Mouse (Mus musculus): ENCODE data around the gene Cdc42bpg.
"Not testable (repeated sequence)": the region's sequence is repeated elsewhere in the genome, so short reads cannot be mapped to it uniquely, and the experiment has no call there.

Gene Cdc42bpg

DNA sequence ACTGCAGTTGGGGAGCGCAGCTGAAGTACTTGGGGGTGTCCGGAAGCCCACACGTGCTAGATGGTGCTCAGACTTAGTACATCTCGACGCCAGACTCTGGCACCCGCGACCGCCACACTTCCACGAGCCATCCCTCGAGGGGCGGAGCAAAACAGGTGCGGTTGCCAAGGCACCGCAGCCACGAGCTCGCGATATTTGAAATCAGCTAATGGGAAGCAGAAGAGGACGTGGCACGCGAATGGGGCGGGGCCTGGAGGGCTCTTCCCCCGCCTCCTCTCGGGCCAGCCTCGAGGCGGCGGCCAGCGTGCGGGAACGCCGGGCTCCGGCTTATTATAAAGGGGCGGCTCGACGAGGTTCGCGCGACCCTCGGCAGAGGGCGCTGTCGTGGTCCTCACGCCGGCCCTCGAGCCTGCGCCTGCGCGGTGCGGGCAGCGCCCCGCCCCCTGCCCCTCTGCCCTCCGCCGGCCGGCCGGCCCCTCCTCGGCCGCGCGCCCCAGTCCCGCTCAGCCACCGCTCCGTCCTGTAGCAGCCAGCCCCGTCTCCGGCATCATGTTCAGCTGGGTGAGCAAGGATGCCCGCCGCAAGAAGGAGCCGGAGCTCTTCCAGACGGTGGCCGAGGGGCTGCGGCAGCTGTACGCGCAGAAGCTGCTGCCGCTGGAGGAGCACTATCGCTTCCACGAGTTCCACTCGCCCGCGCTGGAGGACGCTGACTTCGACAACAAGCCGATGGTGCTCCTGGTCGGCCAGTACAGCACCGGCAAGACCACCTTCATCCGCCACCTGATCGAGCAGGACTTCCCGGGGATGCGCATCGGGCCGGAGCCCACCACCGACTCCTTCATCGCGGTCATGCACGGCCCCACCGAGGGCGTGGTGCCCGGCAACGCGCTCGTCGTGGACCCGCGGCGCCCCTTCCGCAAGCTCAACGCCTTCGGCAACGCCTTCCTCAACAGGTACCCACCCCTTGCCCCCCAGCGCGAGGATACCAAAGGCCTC lies 29.5 kb upstream of the Cdc42bpg start, which contains the start of gene Ehd1:
Gene Ehd1 (plus strand): TSS at position 300 of the 996 bp plus-strand sequence.
- DNase-seq (ENCODE audit: low spot score in 2 of 2): peak; percentile 93 to 97

DNA sequence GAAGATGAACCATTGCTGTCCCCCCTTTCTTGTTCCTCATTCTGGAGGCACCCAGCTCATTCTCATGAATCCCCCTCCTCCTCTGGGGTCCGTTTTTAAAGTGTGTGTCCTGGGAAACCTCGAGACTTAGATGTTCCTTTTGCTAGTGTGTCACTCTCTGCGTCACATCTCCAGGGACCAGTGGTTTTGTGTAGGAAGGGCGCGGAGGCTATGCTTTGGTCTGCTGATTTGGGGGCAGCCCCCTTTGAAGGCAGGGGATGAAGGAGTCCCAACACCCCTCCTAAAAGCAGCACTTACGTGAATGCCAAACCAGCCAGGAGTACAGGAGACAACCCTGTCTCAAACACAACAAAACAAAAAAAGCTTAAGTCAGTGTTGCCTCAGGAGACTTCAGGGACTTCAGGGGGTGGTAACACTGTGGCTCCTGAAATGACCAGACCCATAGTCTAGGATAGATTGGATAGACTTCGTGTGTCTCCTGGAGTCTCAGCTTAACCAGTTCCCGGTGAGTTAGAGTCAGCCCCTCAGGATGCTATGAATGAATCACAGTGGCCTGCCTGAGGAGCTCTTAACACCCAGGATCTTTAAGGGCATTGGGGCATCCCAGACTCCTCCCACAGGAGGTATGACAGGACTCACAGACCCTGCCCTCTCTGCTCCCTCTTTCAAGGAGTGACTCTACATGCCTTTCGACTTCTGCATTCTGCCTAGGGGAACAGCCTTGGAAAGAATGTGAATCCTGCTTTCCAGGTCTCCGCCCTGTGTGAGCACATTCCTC lies 28.4 kb upstream of the Cdc42bpg start:
- DNase-seq (ENCODE audit: low spot score in 2 of 2): peak; percentile 47 to 83

- DNase-seq (ENCODE audit: low spot score in 2 of 2): no peak
These were observed 27.7 kb upstream of the Cdc42bpg start for GRCm38 (mm10) chr19:6278439-6279073.

GRCm38 (mm10) chr19:6279481-6280144 lies 26.6 kb upstream of the Cdc42bpg start:
- no peak for DNase-seq (ENCODE audit: low spot score in 2 of 2)

DNA sequence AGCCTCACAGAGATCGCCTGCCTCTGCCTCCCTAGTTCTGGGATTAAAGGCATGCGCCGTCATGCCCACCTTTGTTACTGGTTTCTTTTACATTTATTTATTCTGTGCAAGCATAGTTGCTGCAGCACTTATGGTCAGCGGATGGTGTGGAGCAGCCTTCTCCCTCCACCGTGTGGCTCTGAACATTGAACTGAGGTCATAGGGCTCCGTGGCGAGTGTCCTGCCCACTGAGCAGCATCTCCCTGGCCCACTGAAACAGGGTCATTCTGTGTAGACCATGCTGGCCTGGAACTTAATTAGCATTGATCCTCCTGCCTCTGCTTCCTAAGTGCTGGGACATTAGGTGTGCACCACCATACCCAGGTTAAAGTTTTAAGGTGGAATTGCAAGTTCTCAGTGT lies 25.7 kb upstream of the Cdc42bpg start:
- DNase-seq (ENCODE audit: low spot score in 2 of 2): no peak

DNA sequence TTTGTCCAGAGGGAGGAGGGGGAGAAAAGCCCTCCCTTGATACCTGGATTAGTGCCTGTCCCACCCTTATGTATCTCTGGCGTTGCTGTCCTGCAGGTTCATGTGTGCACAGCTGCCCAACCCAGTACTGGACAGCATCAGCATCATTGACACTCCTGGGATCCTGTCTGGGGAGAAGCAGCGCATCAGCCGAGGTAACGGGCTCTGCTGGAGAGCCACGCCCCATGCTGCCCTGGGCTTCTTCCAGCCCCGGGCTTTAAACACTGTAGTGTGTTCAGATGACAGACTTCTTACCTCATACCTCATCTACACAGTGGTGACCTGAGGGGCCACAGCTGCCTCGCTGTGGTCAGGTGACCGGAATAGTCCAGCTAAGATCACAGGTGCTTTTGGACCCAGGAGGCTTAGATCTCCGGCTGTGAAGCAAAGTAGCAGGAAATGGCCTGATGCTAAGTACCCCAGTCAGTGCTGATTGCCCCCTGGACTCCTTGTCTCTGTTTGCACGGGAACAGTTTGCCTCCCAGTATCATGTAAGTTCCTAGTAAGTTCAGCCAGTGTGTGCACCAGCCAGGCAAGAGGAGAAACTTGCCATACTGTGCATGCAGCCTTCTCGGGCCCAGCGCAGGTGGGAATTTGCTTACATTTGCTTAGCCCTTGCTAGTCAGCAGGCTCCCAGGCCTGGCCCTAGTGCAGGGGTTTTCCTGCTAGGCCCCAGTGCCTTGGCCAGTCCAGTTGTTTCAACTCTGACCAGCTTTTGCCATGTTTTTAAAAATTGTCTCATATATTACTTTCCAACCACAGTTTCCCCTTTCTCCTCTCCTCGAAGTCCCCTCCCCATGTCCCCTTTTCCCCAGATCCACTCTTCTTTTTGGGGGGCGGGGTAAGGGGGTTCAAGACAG lies 24.9 kb upstream of the Cdc42bpg start:
- no peak for DNase-seq (ENCODE audit: low spot score in 2 of 2)

DNA sequence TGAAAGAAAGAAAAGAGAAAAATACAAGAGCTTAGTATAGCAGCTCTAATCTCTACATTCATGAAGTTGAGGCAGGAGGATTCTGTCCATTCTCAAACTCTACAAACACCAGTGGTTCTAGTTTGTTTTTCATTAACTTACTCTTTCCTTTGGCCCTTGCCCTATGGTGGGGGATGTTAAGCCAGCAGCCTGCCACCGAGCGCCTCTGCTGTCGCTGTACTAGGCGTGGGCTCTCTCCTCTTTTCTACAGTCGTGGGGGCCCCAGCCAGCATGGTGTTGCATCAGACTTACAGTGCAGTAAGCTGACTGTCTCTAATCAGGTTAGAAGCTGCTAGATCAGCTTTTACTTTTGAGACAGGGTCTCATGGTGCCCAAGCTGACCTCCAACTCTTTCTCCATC lies 23.3 kb upstream of the Cdc42bpg start:
- no peak for DNase-seq (ENCODE audit: low spot score in 2 of 2)

GRCm38 (mm10) chr19:6284502-6284901 lies 21.8 kb upstream of the Cdc42bpg start:
- no peak for DNase-seq (ENCODE audit: low spot score in 2 of 2)

DNA sequence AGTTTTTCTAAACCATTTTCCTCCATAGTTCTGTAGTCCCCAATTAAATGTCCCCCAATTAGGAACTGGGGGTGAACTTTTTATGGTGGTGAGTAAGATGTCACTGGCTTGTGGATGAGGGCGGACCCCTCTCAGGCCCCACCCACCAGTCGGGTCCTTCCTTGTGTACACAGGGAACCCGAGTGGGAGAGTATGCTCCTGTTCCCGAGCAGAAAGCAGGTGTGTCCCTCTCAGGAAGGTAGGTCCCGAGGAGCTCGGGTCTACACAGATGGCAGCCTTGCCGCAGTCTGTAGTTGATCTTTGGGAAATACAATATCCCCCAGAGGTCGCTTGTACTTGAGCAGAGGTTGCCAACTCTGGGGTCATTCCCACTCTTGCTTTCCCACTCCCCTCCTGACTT lies 21.0 kb upstream of the Cdc42bpg start:
- DNase-seq (ENCODE audit: low spot score in 2 of 2): no peak

- DNase-seq (ENCODE audit: low spot score in 2 of 2): no peak
These were observed 20.4 kb upstream of the Cdc42bpg start for GRCm38 (mm10) chr19:6285632-6286433.

DNA sequence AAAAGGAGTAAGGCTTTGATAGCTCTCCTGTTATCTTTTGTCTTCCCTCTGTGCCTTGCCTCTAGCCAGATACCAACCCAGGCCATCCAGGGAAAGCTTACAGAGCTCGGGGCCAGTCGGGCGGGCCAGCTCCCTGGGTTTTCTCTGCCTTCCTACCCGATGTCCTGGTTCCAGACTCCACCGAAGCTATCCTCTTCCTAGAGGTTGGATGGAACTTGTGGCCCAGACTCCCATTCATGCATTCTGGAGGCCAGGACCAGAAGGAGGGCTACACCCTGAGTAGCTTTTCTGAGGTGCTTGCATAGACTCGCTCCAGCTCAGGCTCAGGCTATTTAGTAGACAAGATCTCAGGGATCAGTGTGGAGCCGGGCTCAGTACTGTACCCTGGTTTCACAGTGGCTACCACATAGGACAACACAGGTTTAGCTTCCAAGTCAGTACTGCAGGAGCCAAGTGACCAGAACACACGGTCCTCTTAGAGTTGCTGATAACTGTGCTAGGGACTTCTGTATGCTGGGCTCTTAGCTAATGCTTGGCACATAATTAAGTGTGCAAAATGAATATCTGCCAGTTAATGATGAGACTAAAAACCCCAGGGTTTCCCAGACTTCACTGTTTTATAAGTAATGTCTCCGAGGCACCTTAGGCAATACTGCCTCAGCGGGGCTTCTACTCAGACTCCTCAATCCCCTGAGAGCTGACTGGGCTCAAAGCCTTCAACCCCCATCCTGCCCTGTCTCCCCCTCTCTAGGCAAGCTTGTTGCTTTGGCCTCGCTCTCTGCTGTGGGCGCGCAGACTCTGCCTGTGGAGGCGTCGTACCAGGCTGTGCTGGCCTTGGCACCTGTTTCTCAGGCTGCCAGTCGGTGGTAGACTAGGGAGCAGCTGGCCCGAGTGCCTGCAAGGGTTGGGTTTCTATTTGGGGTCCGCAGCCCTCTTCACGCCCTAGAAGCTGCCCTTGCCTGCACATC lies 19.5 kb upstream of the Cdc42bpg start:
- DNase-seq (ENCODE audit: low spot score in 2 of 2): no peak

DNA sequence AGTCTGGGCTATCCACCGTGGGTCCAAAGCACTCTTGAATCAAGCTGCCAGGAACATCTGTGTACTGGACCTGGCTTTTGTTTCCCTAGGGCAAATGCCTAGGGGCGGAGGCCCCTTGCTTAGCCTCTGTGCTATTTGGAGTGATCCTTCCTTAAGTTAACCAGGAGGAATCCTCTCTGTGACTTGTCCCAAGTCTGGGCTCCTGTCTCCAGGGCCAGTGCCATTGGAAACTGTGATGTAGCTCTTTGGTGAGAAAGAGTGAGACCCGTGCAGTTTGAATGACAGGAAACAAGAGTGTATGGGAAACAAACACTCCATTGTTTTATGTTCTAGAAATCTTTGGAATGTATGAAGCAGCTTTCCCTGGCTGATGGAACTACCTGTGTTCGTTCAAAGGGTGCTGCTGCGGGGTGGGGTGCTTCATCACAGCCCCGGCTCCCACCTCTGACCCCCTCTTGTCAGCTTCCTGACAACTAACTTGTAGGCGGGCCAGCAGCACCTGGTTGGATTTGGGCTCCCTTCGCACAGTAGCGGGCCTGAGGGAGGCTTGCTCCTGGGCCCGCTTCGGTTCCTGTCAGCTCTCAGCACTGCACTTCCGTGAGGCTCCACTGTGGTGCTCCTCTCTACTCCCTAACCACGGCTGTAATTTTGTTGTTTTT lies 17.9 kb upstream of the Cdc42bpg start:
- DNase-seq (ENCODE audit: low spot score in 2 of 2): no peak

DNA sequence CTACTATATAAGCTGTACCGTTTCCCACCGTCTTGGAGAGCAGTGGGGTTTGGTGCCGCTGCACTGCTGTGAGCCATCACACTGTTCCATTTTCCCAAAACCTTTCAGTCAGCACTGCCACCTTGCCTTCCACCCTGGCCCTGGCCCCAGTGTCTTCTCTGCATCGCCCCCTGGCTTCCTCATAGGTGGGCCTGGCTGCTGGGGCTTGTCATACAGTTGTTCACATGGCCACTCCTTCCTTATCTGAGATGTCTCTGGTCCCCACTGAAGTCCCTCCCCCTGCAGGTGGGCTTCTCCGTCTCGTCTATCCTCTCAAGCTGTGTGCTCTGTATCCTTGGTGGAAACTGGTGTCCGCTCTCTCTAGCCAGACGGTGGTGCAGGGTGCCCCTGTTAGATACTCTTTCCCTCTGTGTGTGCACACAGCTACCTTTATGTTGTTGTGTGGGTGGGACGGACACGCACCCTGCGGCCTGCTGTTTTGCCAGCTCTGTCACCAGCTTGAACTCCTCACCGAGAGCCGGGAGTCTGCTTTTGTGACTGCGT lies 16.5 kb upstream of the Cdc42bpg start:
- no peak for DNase-seq (ENCODE audit: low spot score in 2 of 2)

DNA sequence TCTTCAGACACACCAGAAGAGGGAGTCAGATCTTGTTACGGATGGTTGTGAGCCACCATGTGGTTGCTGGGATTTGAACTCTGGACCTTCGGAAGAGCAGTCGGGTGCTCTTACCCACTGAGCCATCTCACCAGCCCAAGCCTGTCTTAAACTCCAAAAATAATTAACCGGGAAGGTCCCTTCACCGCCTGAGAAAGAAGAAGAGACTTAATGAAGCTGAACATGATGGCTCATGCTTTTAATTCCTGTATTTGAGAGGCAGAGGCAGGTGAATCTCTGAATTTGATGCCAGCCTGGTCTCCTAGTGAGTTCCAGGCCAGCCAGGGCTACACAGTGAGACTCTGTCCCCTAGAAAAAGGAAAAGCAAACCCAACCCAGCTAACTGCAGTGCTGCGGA lies 15.5 kb upstream of the Cdc42bpg start:
- DNase-seq (ENCODE audit: low spot score in 2 of 2): not testable (repeated sequence)

- no peak for DNase-seq (ENCODE audit: low spot score in 2 of 2)
These were observed 15.0 kb upstream of the Cdc42bpg start for GRCm38 (mm10) chr19:6291117-6291781.

GRCm38 (mm10) chr19:6292262-6292661 lies 14.0 kb upstream of the Cdc42bpg start:
- no peak for DNase-seq (ENCODE audit: low spot score in 2 of 2)

DNA sequence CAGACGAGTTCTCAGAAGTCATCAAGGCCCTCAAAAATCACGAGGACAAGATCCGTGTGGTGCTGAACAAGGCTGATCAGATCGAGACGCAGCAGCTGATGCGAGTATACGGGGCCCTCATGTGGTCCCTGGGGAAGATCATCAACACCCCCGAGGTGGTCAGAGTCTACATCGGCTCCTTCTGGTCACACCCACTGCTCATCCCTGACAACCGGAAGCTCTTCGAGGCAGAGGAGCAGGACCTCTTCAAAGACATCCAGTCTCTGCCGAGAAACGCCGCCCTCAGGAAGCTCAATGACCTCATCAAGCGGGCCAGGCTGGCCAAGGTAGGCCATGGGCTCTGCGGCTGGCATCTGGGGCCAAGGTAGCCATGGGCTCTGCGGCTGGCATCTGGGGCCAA lies 12.0 kb upstream of the Cdc42bpg start:
- no peak for DNase-seq (ENCODE audit: low spot score in 2 of 2)
